Comparison of ENCODE assay signal across 8 mouse cellular contexts in the genomic region with DNA sequence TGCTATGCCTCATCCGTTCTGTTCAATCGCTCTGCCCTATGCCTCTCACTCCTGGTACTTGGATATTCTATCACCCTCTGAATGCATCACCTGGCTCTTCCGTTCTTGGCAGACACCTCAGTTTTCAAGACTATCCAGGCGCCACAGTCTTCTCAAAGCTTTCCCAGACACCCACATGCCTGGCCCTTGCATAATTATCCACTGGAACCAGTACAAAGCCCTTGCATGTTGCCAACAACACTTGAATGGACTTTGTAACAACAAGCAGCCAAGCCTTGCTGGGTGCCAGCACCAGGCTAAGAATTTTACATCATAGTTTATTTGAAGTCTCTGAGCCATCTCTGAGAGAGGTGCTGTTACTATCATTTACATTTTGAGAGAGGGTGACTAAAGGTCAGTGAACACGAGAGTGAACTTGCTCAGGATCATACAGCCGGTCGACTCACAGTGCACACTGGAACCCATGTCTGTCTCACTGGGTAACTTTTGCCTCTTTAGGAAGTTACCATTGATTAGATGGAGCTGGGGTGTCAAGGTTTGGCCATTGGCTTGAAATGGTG.
A peak's percentile ranks its signal among the peaks of the same experiment; 100 is the strongest.
DNase-seq lines count a peak whose midpoint lies in the region; ATAC-seq lines count a peak whose summit lies in the region.

No protein-coding gene starts in this region.

- H3K27me3 ChIP-seq in hindbrain, embryonic 16.5 days (replicated peaks; ENCODE audit: control insufficient read depth, insufficient read depth, low read length), result no peaks in the 10 kb centered on the region
- H3K27me3 ChIP-seq in hindbrain, embryonic 14.5 days (ENCODE audit: control insufficient read depth, insufficient read depth, low read length), result no peaks in the 10 kb centered on the region

- no peaks in the 10 kb centered on the region for H3K36me3 ChIP-seq in hindbrain, embryonic 16.5 days (ENCODE audit: control insufficient read depth, insufficient read depth, low read length)
- no peaks in the 10 kb centered on the region for H3K36me3 ChIP-seq in hindbrain, embryonic 14.5 days (replicated peaks; ENCODE audit: control insufficient read depth, insufficient read depth)

- H3K27ac ChIP-seq in hindbrain, embryonic 16.5 days (ENCODE audit: low read depth, low read length), result no peak overlapping the region
- H3K27ac ChIP-seq in hindbrain, embryonic 14.5 days, result no peak overlapping the region

- no peak overlapping the region for H3K9ac ChIP-seq in hindbrain, embryonic 16.5 days (ENCODE audit: low read depth, low read length)
- no peak overlapping the region for H3K9ac ChIP-seq in hindbrain, embryonic 14.5 days

- peak; percentile 74 for ATAC-seq in hindbrain, embryonic 16.5 days
- no peak for ATAC-seq in hindbrain, embryonic 14.5 days (ENCODE audit: low FRiP score)

- 71% methylated on average over 7 of the region's 7 CpGs for WGBS in hindbrain, embryonic 16.5 days
- WGBS in hindbrain, embryonic 14.5 days, result 88% methylated on average over 7 of the region's 7 CpGs

- no peaks in the 10 kb centered on the region for H3K4me1 ChIP-seq in hindbrain, embryonic 16.5 days (ENCODE audit: control insufficient read depth, insufficient read depth, low read depth, low read length)
- H3K4me1 ChIP-seq in hindbrain, embryonic 14.5 days (replicated peaks; ENCODE audit: control insufficient read depth, insufficient read depth, low read length), result no peaks in the 10 kb centered on the region

- intact Hi-C loops in heart, postnatal 10 days (cut with DNase I), result loop anchor here (5.0 kb wide), 1 partner anchor 46 kb away; no protein-coding TSS in a partner anchor
- intact Hi-C loops in left cerebral cortex, postnatal 10 days (cut with DNase I), result no loop called here

- H3K4me2 ChIP-seq in hindbrain, embryonic 16.5 days (ENCODE audit: low read length), result no peak overlapping the region
- no peak overlapping the region for H3K4me2 ChIP-seq in hindbrain, embryonic 14.5 days (replicated peaks)

- no peaks in the 10 kb centered on the region for H3K9me3 ChIP-seq in hindbrain, embryonic 16.5 days (ENCODE audit: control insufficient read depth, low read length)
- H3K9me3 ChIP-seq in hindbrain, embryonic 14.5 days (ENCODE audit: control insufficient read depth, low read length), result no peaks in the 10 kb centered on the region

- no peak for DNase-seq in hindbrain, embryonic 14.5 days (ENCODE audit: low spot score)
- DNase-seq in brain, embryonic 18.5 days (ENCODE audit: low read depth, low spot score), result peak; percentile 22
- DNase-seq in heart, postnatal 10 days, result peak; percentile 83 to 86
- DNase-seq in left cerebral cortex, postnatal 10 days (ENCODE audit: extremely low spot score in 1 of 2, low spot score in 2 of 2), result peak; percentile 24 to 63
- no peak for DNase-seq in urinary bladder, postnatal 10 days (ENCODE audit: low spot score)
- DNase-seq in retina, postnatal 1 day, result no peak
- no peak for DNase-seq in thymus, postnatal 4 days

- H3K4me3 ChIP-seq in hindbrain, embryonic 16.5 days (ENCODE audit: low read length), result no peak overlapping the region
- no peak overlapping the region for H3K4me3 ChIP-seq in hindbrain, embryonic 14.5 days (replicated peaks; ENCODE audit: low read length)

Comparison
In these comparisons a context has a peak if more than half of its experiments do, and no peak if none do; other contexts are left out.
1. DNase-seq: peak in brain, embryonic 18.5 days (single experiment), heart, postnatal 10 days (2 of 2) and left cerebral cortex, postnatal 10 days (2 of 2); none in hindbrain, embryonic 14.5 days (single experiment), urinary bladder, postnatal 10 days (single experiment), retina, postnatal 1 day (single experiment) and thymus, postnatal 4 days (single experiment).